Mouse (Mus musculus) liver, postnatal 0 days (tissue): ENCODE measurements around the gene Mettl25. TPM values are rescaled to one million over a fixed set of nuclear protein-coding genes. Genes with fewer than 3 reads are reported as not detected.

Experiments
- ATAC-seq: fragments of 200-750 bp; cut with Nextera tagmentation; 2 replicates; pipeline ENCODE4 v1.8.0; 2017; ENCODE audit warnings: mild to moderate bottlenecking, moderate library complexity
- DNase-seq: peaks from one replicate; pipeline ENCODE4 v3.0.0-alpha.2; 2016
- H3K27ac ChIP-seq: fragments of 300-500 bp; sonication (generic); 2 replicates; pipeline ENCODE4 v1.5.1; 2014; ENCODE audit warnings: antibody characterized with exemption, moderate library complexity, mild to moderate bottlenecking, low read depth
- H3K27me3 ChIP-seq: fragments of 300-500 bp; sonication (generic); 2 replicates; pipeline ENCODE4 v1.6.1; 2014; ENCODE audit warnings: low read length, control low read depth, mixed read lengths; ENCODE audit not compliant: insufficient read depth
- H3K36me3 ChIP-seq: fragments of 300-500 bp; sonication (generic); replicated peaks from 2 replicates; pipeline ENCODE4 v1.6.1; 2014; ENCODE audit warnings: mild to moderate bottlenecking, control low read depth, low read length, moderate library complexity, mixed read lengths; ENCODE audit not compliant: insufficient read depth
- H3K4me1 ChIP-seq: fragments of 300-500 bp; sonication (generic); 2 replicates; pipeline ENCODE4 v1.6.1; 2014; ENCODE audit warnings: antibody characterized with exemption, mild to moderate bottlenecking, control low read depth; ENCODE audit not compliant: insufficient read depth
- H3K4me2 ChIP-seq: fragments of 300-500 bp; sonication (generic); 2 replicates; pipeline ENCODE4 v1.6.1; 2014; ENCODE audit warnings: low read depth, mild to moderate bottlenecking, low read length, moderate library complexity, mixed read lengths
- H3K4me3 ChIP-seq: fragments of 300-500 bp; sonication (generic); 2 replicates; pipeline ENCODE4 v1.5.1; 2014; ENCODE audit warnings: low read depth, low read length
- H3K9ac ChIP-seq: fragments of 300-500 bp; sonication (generic); replicated peaks from 2 replicates; pipeline ENCODE4 v1.6.1; 2014; ENCODE audit warnings: mild to moderate bottlenecking, moderate library complexity
- H3K9me3 ChIP-seq: fragments of 300-500 bp; sonication (generic); 2 replicates; pipeline ENCODE4 v1.6.1; 2016; ENCODE audit warnings: mild to moderate bottlenecking, control low read depth, low read length, mixed read lengths
- CTCF ChIP-seq: sonication (generic); IDR thresholded peaks from 2 replicates; pipeline ENCODE4 v1.5.1; 2016; ENCODE audit warnings: antibody characterized with exemption, low read depth
- EP300 ChIP-seq: IDR thresholded peaks from 2 replicates; pipeline ENCODE4 v1.6.1; 2016; ENCODE audit warnings: antibody characterized with exemption, low read depth, mild to moderate bottlenecking
- WGBS: fragments of 180-500 bp; shearing (Covaris S2); extraction: QIAGEN DNeasy Blood & Tissue Kit; methylation state at CpG from one replicate; pipeline ENCODE4 v1.1.7; 2014; ENCODE audit not compliant: insufficient replicate concordance; 5-methylcytosine and 5-hydroxymethylcytosine counted together
- polyA plus RNA-seq: library from polyadenylated mRNA; unstranded; fragments of >200 nt; fragmentation: Nextera tagmentation; extraction: Ambion mirVana; gene quantifications from 2 replicates; pipeline ENCODE4 v1.2.1, GENCODE M21; 2015

The Mettl25 gene
- polyA plus RNA-seq, 1 experiment from 2014 or later, result 3.9 TPM

GRCm38 (mm10) chr10:105760046-105760445 lies 81.1 kb downstream of the Mettl25 start:
- Histone ChIP-seq H3K9me3 (no peaks in the 10 kb centered on the region), H3K9ac (no peak overlapping the region), H3K27ac (no peak overlapping the region), H3K4me2 (no peak overlapping the region), H3K27me3 (no peaks in the 10 kb centered on the region), H3K4me1 (no peaks in the 10 kb centered on the region), H3K36me3 (no peaks in the 10 kb centered on the region), H3K4me3 (no peak overlapping the region)
- DNase-seq (no peak), ATAC-seq (no peak)
- no peak for TF ChIP-seq EP300
- TF ChIP-seq CTCF, result no peak
- WGBS, result 36% methylated on average over 7 of the region's 7 CpGs

- no peaks in the 10 kb centered on the region for H3K9me3 ChIP-seq
- 76% methylated on average over 5 of the region's 5 CpGs for WGBS
- no peak overlapping the region for H3K4me2 ChIP-seq
- no peak for ATAC-seq
- no peak overlapping the region for H3K4me3 ChIP-seq
- no peak overlapping the region for H3K27ac ChIP-seq
- H3K4me1 ChIP-seq, result no peaks in the 10 kb centered on the region
- no peaks in the 10 kb centered on the region for H3K27me3 ChIP-seq
- TF ChIP-seq CTCF (no peak), EP300 (no peak)
- H3K36me3 ChIP-seq, result no peaks in the 10 kb centered on the region
- H3K9ac ChIP-seq, result no peak overlapping the region
- no peak for DNase-seq
Observed at GRCm38 (mm10) chr10:105753831-105754605, 87.2 kb downstream of the Mettl25 start.

GRCm38 (mm10) chr10:105746019-105746418 lies 95.2 kb downstream of the Mettl25 start:
- DNase-seq, result no peak

GRCm38 (mm10) chr10:105741736-105742135 lies 99.4 kb downstream of the Mettl25 start:
- H3K4me1 ChIP-seq, result no peaks in the 10 kb centered on the region
- no peak overlapping the region for H3K27ac ChIP-seq
- WGBS, result 67% methylated on average over 6 of the region's 6 CpGs
- no peak for ATAC-seq
- H3K9me3 ChIP-seq, result no peaks in the 10 kb centered on the region
- no peak for TF ChIP-seq EP300
- TF ChIP-seq CTCF, result no peak
- H3K9ac ChIP-seq, result no peak overlapping the region
- H3K27me3 ChIP-seq, result no peaks in the 10 kb centered on the region
- no peak overlapping the region for H3K4me2 ChIP-seq
- no peaks in the 10 kb centered on the region for H3K36me3 ChIP-seq
- no peak overlapping the region for H3K4me3 ChIP-seq
- no peak for DNase-seq

More at GRCm38 (mm10) chr10:105746019-105746418, 95.2 kb downstream of the Mettl25 start:
- Histone ChIP-seq H3K27me3 (no peaks in the 10 kb centered on the region), H3K36me3 (no peaks in the 10 kb centered on the region), H3K27ac (no peak overlapping the region), H3K9me3 (no peaks in the 10 kb centered on the region), H3K4me3 (no peak overlapping the region), H3K4me1 (no peaks in the 10 kb centered on the region), H3K4me2 (no peak overlapping the region), H3K9ac (no peak overlapping the region)
- no peak for ATAC-seq
- WGBS, result 81% methylated on average over 1 of the region's 1 CpGs
- TF ChIP-seq CTCF, result no peak

- DNase-seq, result no peak
- H3K36me3 ChIP-seq, result no peaks in the 10 kb centered on the region
- WGBS, result 69% methylated on average over 5 of the region's 5 CpGs
- no peak overlapping the region for H3K4me3 ChIP-seq
- no peaks in the 10 kb centered on the region for H3K9me3 ChIP-seq
- no peaks in the 10 kb centered on the region for H3K27me3 ChIP-seq
- H3K9ac ChIP-seq, result no peak overlapping the region
- no peaks in the 10 kb centered on the region for H3K4me1 ChIP-seq
- TF ChIP-seq EP300, result no peak
- TF ChIP-seq CTCF, result no peak
- no peak overlapping the region for H3K27ac ChIP-seq
- ATAC-seq, result no peak
- no peak overlapping the region for H3K4me2 ChIP-seq
Observed at GRCm38 (mm10) chr10:105738942-105739341, 102.2 kb downstream of the Mettl25 start.

- 62% methylated on average over 2 of the region's 2 CpGs for WGBS
- no peak for TF ChIP-seq EP300
- TF ChIP-seq CTCF, result no peak
- Histone ChIP-seq H3K9me3 (no peaks in the 10 kb centered on the region), H3K4me1 (no peaks in the 10 kb centered on the region), H3K27me3 (no peaks in the 10 kb centered on the region), H3K4me2 (no peak overlapping the region), H3K36me3 (no peaks in the 10 kb centered on the region), H3K9ac (no peak overlapping the region), H3K27ac (no peak overlapping the region), H3K4me3 (no peak overlapping the region)
- no peak for DNase-seq
- no peak for ATAC-seq
Observed at GRCm38 (mm10) chr10:105727798-105728197, 113.4 kb downstream of the Mettl25 start.
